Mouse (Mus musculus) heart, embryonic 16.5 days (tissue): ENCODE data around the gene Kremen2. TPM values are rescaled to one million over a fixed set of nuclear protein-coding genes. Genes with fewer than 3 reads are reported as not detected.

Source experiments
- ATAC-seq: fragments of 200-750 bp; cut with Nextera tagmentation; replicated peaks from 2 replicates; pipeline ENCODE4 v1.8.0; 2017; ENCODE audit warnings: moderate number of reproducible peaks; ENCODE audit not compliant: insufficient read depth, low FRiP score; ENCODE audit errors: extremely low read depth
- H3K27ac ChIP-seq: fragments of 300-500 bp; sonication (generic); 2 replicates; pipeline ENCODE4 v1.5.1; 2014; ENCODE audit warnings: mild to moderate bottlenecking, low read length, control low read depth, moderate library complexity
- H3K27me3 ChIP-seq: fragments of 300-500 bp; sonication (generic); 2 replicates; pipeline ENCODE4 v1.6.1; 2014; ENCODE audit warnings: low read length, mixed read lengths; ENCODE audit not compliant: control insufficient read depth, insufficient read depth
- H3K36me3 ChIP-seq: fragments of 300-500 bp; sonication (generic); 2 replicates; pipeline ENCODE4 v1.6.1; 2014; ENCODE audit not compliant: control insufficient read depth, insufficient read depth
- H3K4me1 ChIP-seq: fragments of 300-500 bp; sonication (generic); 2 replicates; pipeline ENCODE4 v1.6.1; 2014; ENCODE audit warnings: low read length, mixed read lengths; ENCODE audit not compliant: control insufficient read depth, insufficient read depth
- H3K4me2 ChIP-seq: fragments of 300-500 bp; sonication (generic); 2 replicates; pipeline ENCODE4 v1.6.1; 2014; ENCODE audit warnings: low read depth, mild to moderate bottlenecking, control low read depth, low read length
- H3K4me3 ChIP-seq: fragments of 300-500 bp; sonication (generic); 2 replicates; pipeline ENCODE4 v1.5.1; 2014; ENCODE audit warnings: mild to moderate bottlenecking, control low read depth, low read length
- H3K9ac ChIP-seq: fragments of 300-500 bp; sonication (generic); 2 replicates; pipeline ENCODE4 v1.6.1; 2014; ENCODE audit warnings: low read length, control low read depth
- H3K9me3 ChIP-seq: fragments of 300-500 bp; sonication (generic); replicated peaks from 2 replicates; pipeline ENCODE4 v1.6.1; 2016; ENCODE audit warnings: low read length; ENCODE audit not compliant: control insufficient read depth
- WGBS: fragments of 180-500 bp; shearing (Covaris S2); extraction: QIAGEN DNeasy Blood & Tissue Kit; methylation state at CpG from one replicate; pipeline ENCODE4 v1.1.7; 2014; 5-methylcytosine and 5-hydroxymethylcytosine counted together
- polyA plus RNA-seq: library from polyadenylated mRNA; unstranded; fragments of >200 nt; fragmentation: Nextera tagmentation; extraction: Ambion mirVana; gene quantifications from 2 replicates; pipeline ENCODE4 v1.2.1, GENCODE M21; 2015

Kremen2 gene
- polyA plus RNA-seq, 1 experiment from 2014 or later = 3.7 TPM

GRCm38 (mm10) chr17:23725999-23726757 is 19.5 kb downstream of the Kremen2 start, which contains the start of gene Pkmyt1:
Pkmyt1 (plus strand) TSS chr17:23726336.
- peaks cover 10% of the 10 kb centered on the region for H3K4me1 ChIP-seq
- peak within 1 kb of the TSS; percentile 78 for H3K9ac ChIP-seq
- peak within 1 kb of the TSS; percentile 62 for H3K4me2 ChIP-seq
- H3K9me3 ChIP-seq = no peaks in the 10 kb centered on the region
- H3K27me3 ChIP-seq = no peaks in the 10 kb centered on the region
- WGBS = 1% methylated on average over 73 of the region's 73 CpGs
- peak within 1 kb of the TSS; percentile 77 for H3K4me3 ChIP-seq
- H3K36me3 ChIP-seq = no peaks in the 10 kb centered on the region
- H3K27ac ChIP-seq = peak within 1 kb of the TSS; percentile 80
- peak; percentile 97 for ATAC-seq

DNA sequence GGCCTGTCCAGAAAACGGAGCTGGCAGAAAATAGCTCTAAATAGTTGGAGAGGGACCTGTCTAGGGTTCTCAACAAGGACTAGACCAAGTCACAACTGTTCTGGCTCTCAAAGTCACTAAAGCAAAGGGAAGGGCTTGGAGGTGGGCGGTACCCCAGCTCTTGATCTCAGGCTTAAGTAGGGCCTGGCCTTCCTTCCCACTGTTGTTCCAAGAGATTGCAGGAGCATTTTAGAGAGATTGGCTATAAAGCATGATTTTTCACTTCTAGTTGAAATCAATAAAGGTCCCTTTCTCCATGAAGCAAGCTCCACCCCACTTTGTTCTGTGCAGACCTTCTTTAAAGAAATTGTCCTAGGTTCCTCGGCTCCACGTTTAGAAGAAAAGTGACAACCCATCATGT is 20.2 kb downstream of the Kremen2 start:
- Histone ChIP-seq H3K27me3 (no peaks in the 10 kb centered on the region), H3K4me1 (peaks cover 10% of the 10 kb centered on the region), H3K27ac (peak overlapping the region; percentile 37), H3K9me3 (no peaks in the 10 kb centered on the region), H3K9ac (peak overlapping the region; percentile 64), H3K4me3 (peak overlapping the region; percentile 77), H3K36me3 (no peaks in the 10 kb centered on the region), H3K4me2 (peak overlapping the region; percentile 62)
- ATAC-seq = no peak
- 49% methylated on average over 4 of the region's 4 CpGs for WGBS

- ATAC-seq = no peak
- Histone ChIP-seq H3K27me3 (0 out of 2 replicates have a peak, but pooled peaks cover 4% of the 10 kb centered on the region), H3K4me1 (peaks cover 10% of the 10 kb centered on the region), H3K4me2 (no peak within 1 kb of the TSS), H3K27ac (no peak within 1 kb of the TSS), H3K4me3 (no peak within 1 kb of the TSS), H3K9me3 (no peaks in the 10 kb centered on the region), H3K9ac (no peak within 1 kb of the TSS), H3K36me3 (no peaks in the 10 kb centered on the region)
- WGBS = 46% methylated on average over 7 of the region's 7 CpGs
These were observed 23.1 kb downstream of the Kremen2 start, which contains the start of gene 1520401A03Rik for GRCm38 (mm10) chr17:23722376-23723125. 1520401A03Rik (minus strand) TSS chr17:23722783.

- no peak overlapping the region for H3K27ac ChIP-seq
- H3K4me2 ChIP-seq = no peak overlapping the region
- no peak overlapping the region for H3K9ac ChIP-seq
- H3K4me3 ChIP-seq = no peak overlapping the region
- no peaks in the 10 kb centered on the region for H3K36me3 ChIP-seq
- ATAC-seq = no peak
- H3K9me3 ChIP-seq = no peaks in the 10 kb centered on the region
- 0 out of 2 replicates have a peak, but pooled peaks cover 4% of the 10 kb centered on the region for H3K27me3 ChIP-seq
- peaks cover 5% of the 10 kb centered on the region; the same call in 1 of the 2 replicates for H3K4me1 ChIP-seq
- 81% methylated on average over 2 of the region's 2 CpGs for WGBS
These were observed 23.7 kb downstream of the Kremen2 start for GRCm38 (mm10) chr17:23721886-23722285.

DNA sequence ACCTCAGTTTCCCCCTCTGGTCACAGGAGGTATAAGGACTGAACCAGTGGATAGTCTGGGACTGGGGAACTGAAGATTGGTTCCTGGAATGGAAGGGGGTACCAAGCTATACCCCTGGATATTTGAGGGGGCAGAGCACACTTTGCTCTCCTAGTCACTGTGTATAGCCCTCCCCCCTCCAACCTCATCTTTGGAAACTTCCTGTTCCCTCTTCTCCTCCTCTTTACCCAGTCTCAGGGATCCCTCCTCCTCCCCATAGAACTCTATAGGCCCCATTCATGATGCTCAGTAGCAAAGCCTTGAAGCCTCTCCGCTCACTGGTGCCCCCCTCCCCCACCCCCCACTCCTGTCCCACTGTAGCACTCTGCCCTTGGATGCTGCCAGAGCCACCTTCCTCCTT is 26.2 kb downstream of the Kremen2 start:
- ATAC-seq = no peak
- Histone ChIP-seq H3K4me2 (no peak overlapping the region), H3K4me3 (no peak overlapping the region), H3K27ac (no peak overlapping the region), H3K4me1 (no peaks in the 10 kb centered on the region), H3K9me3 (no peaks in the 10 kb centered on the region), H3K27me3 (0 out of 2 replicates have a peak, but pooled peaks cover 4% of the 10 kb centered on the region), H3K9ac (no peak overlapping the region), H3K36me3 (no peaks in the 10 kb centered on the region)
- WGBS = 47% methylated on average over 1 of the region's 1 CpGs

DNA sequence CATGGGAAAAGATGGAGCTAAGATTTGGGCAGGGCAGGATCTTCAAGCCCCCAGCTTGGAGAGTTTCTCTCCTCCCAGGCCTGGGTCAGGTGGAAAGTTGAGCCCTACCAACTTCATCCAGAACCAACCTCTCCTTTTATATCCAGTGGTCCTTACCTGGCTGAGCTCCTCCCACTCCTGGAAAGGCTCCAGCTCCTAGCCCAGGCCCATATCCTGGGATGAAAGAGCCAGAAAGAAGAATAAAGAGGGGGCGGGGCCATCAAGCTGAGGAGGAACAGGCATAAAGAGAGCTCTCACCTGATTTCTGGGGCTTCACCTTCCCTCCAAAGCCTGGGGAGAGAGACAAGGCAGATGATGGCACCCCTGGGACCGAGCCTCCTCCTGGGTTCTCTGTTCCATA is 28.6 kb downstream of the Kremen2 start:
- Histone ChIP-seq H3K27ac (no peak overlapping the region), H3K9ac (no peak overlapping the region), H3K4me2 (no peak overlapping the region), H3K27me3 (peaks cover 4% of the 10 kb centered on the region; the same call in 1 of the 2 replicates), H3K9me3 (no peaks in the 10 kb centered on the region), H3K4me3 (no peak overlapping the region), H3K4me1 (no peaks in the 10 kb centered on the region), H3K36me3 (no peaks in the 10 kb centered on the region)
- WGBS = 48% methylated on average over 2 of the region's 2 CpGs
- no peak for ATAC-seq

GRCm38 (mm10) chr17:23706212-23706611 is 39.4 kb downstream of the Kremen2 start:
- WGBS = 0% methylated on average over 3 of the region's 3 CpGs
- peaks cover 11% of the 10 kb centered on the region for H3K27me3 ChIP-seq
- no peak; the same call in 1 of the 2 replicates for ATAC-seq
- no peak overlapping the region for H3K4me2 ChIP-seq
- no peaks in the 10 kb centered on the region for H3K4me1 ChIP-seq
- no peak overlapping the region for H3K9ac ChIP-seq
- H3K27ac ChIP-seq = no peak overlapping the region
- H3K36me3 ChIP-seq = no peaks in the 10 kb centered on the region
- H3K4me3 ChIP-seq = no peak overlapping the region
- H3K9me3 ChIP-seq = no peaks in the 10 kb centered on the region

- H3K4me1 ChIP-seq = no peaks in the 10 kb centered on the region
- no peak for ATAC-seq
- no peak overlapping the region for H3K9ac ChIP-seq
- WGBS = 69% methylated on average over 7 of the region's 7 CpGs
- H3K27ac ChIP-seq = no peak overlapping the region
- no peak overlapping the region for H3K4me2 ChIP-seq
- H3K36me3 ChIP-seq = no peaks in the 10 kb centered on the region
- H3K4me3 ChIP-seq = no peak overlapping the region
- H3K9me3 ChIP-seq = no peaks in the 10 kb centered on the region
- H3K27me3 ChIP-seq = peaks cover 16% of the 10 kb centered on the region
These were observed 40.0 kb downstream of the Kremen2 start for GRCm38 (mm10) chr17:23705525-23706104.
